Mouse (Mus musculus): Measurements from ENCODE around the gene Fcrla.
"Not testable (repeated sequence)": the region's sequence is repeated elsewhere in the genome, so short reads cannot be mapped to it uniquely, and the experiment has no call there.

The Fcrla gene

GRCm38 (mm10) chr1:170927378-170927777 lies at the start of gene Fcrla:
TSS of gene Fcrla (minus strand) at chr1:170927583.
- DNase-seq (ENCODE audit: low read depth): no peak

DNA sequence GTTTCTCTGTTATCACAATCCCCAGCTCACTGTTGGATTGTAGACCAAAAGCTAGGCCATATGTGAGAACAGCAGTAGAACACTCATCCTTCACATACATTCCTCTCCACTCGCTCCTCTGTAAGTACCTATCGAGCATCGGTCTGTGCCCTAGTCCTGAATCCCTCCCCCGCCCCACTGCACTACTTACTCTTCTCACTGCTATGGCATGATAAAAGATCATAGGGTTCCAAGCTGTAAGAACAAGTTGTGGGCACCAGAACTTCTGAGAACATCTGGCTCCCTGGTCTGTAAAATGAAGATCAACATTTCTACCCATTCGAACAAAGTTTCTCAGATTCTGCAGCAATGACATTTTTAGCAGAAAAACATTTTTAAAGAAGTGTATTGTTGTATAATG lies 49.1 kb upstream of the Fcrla start, which contains the start of gene Fcgr2b:
TSS of gene Fcgr2b (minus strand) at position 101 of the 400 bp plus-strand sequence.
- no peak for DNase-seq (ENCODE audit: low read depth)

DNA sequence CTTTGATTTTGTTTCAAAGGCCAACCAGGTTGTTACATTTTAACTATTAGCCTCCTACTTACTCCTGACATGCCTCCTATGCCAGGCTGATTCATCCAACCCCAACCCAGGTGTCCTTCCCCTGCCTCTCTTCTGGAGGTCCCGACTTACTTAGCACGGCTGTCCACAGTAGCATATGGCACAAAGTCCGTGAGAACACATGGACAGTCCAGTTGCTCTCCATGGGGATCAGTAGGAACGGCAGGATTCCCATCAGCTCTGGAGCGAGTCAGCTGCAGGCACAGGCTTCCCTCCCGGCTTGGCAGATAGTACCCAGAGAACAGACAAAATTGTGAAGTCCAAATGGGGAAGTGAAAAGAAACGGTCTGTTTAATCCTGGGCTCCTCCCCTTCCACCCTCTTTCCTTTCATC lies 48.4 kb upstream of the Fcrla start:
- no peak for DNase-seq (ENCODE audit: low read depth)

DNA sequence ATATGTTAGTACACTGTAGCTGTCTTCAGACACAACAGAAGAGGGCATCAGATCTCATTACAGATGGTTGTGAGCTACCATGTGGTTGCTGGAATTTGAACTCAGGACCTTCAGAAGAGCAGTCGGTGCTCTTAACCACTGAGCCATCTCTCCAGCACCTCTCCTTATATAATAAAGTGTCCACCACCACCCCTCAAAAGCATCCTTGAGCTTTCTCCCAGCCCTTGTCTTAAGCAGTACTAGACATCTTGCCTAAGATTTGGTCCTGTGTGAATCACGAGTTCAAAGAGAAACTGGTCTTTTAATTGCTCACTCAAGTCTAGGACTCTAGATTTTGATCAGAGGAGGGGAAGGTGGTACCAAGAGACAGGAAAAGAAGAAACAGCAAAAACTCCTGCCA lies 48.0 kb upstream of the Fcrla start:
- DNase-seq (ENCODE audit: low read depth): not testable (repeated sequence)

- DNase-seq (ENCODE audit: low read depth): no peak
Observed at GRCm38 (mm10) chr1:170974736-170975135, 47.4 kb upstream of the Fcrla start.

- DNase-seq (ENCODE audit: low read depth): no peak
Observed at GRCm38 (mm10) chr1:170974171-170974570, 46.8 kb upstream of the Fcrla start.

GRCm38 (mm10) chr1:170972936-170973335 lies 45.6 kb upstream of the Fcrla start:
- DNase-seq (ENCODE audit: low read depth): no peak

DNA sequence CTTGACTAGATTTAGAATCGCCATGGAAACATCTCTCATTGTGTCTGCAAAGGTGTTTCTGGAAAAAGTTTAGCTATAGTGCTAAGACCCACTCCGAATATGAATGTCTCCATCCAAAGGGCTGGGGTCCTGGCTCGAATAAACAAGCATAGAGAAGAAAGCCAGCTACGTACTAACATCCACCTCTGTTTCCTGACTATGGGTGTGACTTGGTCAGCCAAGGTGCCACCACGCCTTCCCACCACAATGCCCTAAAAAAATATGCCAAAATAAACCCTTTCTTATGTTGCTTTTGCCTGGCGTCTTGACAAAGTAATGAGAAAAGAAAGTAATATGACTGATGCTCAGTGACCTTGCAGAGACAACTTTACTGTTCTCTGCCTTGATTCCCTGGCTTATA lies 45.1 kb upstream of the Fcrla start:
- DNase-seq (ENCODE audit: low read depth): no peak

GRCm38 (mm10) chr1:170968576-170968975 lies 41.2 kb upstream of the Fcrla start:
- no peak for DNase-seq (ENCODE audit: low read depth)

- no peak for DNase-seq (ENCODE audit: low read depth)
Observed at GRCm38 (mm10) chr1:170967581-170967980, 40.2 kb upstream of the Fcrla start.

DNA sequence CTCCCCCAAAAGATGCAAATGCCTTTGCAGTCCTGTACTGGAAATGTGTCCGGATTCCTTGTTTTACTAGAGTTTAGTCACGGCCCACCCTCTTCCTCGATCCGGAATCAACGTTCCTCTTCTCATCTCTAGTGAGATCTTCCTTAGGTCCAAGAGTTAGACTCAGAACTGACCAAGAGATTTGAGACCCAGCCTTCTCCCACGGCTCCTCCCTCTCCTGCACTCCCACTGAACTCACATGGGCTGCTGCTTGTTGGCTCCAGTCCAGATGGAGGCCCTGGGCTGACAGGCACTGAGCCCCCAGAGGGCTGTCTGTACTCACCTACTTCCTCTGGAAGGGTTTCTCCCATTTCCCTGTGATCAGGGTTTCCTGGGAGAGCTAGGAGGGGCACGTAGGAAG lies 35.7 kb upstream of the Fcrla start:
- DNase-seq (ENCODE audit: low read depth): no peak

DNA sequence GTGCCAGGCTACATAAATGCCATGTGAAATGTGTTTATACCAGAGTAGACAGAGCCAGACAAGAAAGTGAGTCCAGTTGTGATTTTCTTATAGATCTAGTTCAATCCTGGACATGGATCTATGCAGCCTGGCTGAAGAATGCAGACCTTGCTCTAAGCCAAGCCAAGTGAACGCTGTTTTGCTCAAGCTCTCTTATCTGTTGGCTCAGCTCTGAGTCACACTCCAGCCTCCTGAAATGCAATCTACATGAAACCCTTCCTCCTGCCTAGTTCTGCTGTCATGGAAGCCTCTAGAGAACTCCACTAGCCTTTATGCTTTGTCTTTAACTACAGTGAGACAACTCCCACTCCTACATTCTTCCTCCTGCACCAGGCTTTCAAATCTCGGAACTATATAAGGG lies 34.9 kb upstream of the Fcrla start:
- no peak for DNase-seq (ENCODE audit: low read depth)

GRCm38 (mm10) chr1:170961101-170961500 lies 33.7 kb upstream of the Fcrla start:
- no peak for DNase-seq (ENCODE audit: low read depth)

DNA sequence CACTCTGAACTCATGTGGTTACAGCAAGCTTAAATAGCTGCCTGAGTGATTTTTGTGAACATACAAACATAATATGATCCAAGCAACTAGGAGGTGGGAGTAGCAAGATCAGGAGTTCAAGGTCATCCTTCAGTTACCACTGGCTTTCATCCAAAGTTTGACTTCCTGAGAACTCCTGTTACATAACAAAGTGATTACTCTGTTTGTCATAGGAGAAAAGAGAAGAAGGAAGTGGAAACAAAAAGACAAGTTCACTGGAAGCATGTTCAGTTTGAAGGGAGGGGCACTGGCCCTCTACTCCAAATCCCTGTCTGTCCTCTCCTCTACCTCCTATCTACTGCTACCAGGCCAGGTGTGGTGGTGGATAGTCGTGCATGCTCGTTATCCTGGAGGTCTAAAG lies 32.4 kb upstream of the Fcrla start:
- no peak for DNase-seq (ENCODE audit: low read depth)

- no peak for DNase-seq (ENCODE audit: low read depth)
Observed at GRCm38 (mm10) chr1:170958225-170958624, 30.8 kb upstream of the Fcrla start.

DNA sequence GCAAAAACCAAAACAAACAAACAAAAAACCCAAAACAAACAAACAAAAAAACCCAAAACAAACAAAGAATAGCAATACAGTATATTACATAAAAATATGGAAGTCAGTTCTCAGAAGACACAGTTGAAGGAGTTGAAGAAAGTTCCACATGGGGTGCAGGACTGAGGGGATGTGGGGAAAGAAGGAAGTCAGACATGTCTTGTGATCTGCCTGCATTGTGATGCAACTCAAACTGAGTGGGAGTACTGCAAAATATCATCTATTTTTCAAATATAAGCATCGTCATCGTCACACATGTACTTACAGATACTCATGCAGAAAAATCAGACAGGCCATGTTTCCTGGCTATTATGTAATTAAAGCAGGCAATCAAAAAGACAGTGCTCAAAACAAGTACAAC lies 25.8 kb upstream of the Fcrla start:
- DNase-seq (ENCODE audit: low read depth): no peak

GRCm38 (mm10) chr1:170950772-170951171 lies 23.4 kb upstream of the Fcrla start:
- DNase-seq (ENCODE audit: low read depth): peak; percentile 71

GRCm38 (mm10) chr1:170944908-170945307 lies 17.5 kb upstream of the Fcrla start:
- not testable (repeated sequence) for DNase-seq (ENCODE audit: low read depth)

DNA sequence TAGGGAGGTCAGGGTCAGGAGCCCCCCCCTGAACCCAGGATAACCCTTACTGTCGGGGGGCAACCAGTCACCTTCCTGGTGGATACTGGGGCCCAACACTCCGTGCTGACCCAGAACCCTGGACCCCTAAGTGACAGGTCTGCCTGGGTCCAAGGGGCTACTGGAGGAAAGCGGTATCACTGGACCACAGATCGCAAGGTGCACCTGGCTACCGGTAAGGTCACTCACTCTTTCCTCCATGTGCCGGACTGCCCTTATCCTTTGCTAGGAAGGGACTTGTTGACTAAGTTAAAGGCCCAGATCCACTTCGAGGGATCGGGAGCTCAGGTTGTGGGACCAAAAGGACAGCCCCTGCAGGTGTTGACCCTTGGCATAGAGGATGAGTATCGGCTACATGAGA lies 16.8 kb upstream of the Fcrla start:
- DNase-seq (ENCODE audit: low read depth): not testable (repeated sequence)

- DNase-seq (ENCODE audit: low read depth): no peak
Observed at GRCm38 (mm10) chr1:170939255-170939654, 11.9 kb upstream of the Fcrla start.

- no peak for DNase-seq (ENCODE audit: low read depth)
Observed at GRCm38 (mm10) chr1:170934383-170934782, 7.0 kb upstream of the Fcrla start.

DNA sequence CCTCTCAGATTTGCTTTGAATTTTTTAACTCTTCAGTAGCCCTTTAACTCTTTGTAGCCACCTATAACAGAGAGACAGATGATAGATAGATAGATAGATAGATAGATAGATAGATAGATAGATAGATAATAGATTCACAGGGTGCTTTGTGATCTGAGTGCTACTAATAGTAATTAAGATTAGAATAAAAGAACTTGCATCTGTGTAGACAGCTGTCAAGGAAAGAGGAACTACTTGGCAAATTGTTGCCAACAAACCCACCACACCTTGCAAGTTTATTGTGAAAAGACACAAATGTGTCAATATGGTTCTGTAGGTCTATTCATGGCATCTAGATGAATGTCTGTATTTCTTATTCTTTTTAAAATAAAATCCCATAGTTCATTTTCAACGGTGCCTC lies 6.6 kb upstream of the Fcrla start:
- DNase-seq (ENCODE audit: low read depth): no peak

DNA sequence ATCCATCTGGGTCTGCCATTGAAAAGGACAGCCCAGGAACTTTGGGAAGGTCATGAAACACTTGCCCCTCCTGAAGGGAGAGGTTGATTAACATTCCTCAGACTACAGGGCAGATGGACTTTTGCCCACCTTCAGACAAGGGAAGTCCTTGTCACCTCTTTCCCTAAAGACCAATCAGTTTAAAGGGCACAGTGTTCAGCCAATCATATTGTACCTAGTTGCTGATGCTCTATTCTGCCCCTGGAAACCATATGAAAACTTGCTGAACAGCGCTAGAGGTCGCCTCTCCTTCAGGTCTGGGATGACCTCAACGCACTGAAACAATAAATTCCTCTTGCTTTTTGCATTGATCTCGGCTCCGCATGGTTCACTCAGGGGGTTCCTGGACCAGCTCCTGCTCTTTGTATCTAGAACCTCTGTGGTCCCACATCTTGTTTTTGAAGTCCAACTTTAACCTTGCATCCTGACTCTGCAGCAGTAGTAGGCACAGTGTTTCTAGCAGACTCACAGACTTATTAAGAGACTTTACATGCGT lies 6.1 kb upstream of the Fcrla start:
- no peak for DNase-seq (ENCODE audit: low read depth)

GRCm38 (mm10) chr1:170932043-170932442 lies 4.7 kb upstream of the Fcrla start:
- DNase-seq (ENCODE audit: low read depth): no peak

- no peak for DNase-seq (ENCODE audit: low read depth)
Observed at GRCm38 (mm10) chr1:170929245-170929644, 1.9 kb upstream of the Fcrla start.

All from c-Kit-positive CD71-positive TER-119-negative erythroid progenitor cells, embryonic 14.5 days (primary cell).